Mouse (Mus musculus) embryo, embryonic 9.5 days (tissue): Measurements from ENCODE around the gene Jund.

Experiments
- DNase-seq: peaks from one replicate; pipeline ENCODE4 v3.0.0-alpha.2; 2017; ENCODE audit errors: extremely low spot score

The Jund gene

GRCm38 (mm10) chr8:70698310-70699109 is at the start of gene Jund:
TSS of gene Jund (plus strand) at chr8:70698949.
- peak; percentile 99 for DNase-seq

DNA sequence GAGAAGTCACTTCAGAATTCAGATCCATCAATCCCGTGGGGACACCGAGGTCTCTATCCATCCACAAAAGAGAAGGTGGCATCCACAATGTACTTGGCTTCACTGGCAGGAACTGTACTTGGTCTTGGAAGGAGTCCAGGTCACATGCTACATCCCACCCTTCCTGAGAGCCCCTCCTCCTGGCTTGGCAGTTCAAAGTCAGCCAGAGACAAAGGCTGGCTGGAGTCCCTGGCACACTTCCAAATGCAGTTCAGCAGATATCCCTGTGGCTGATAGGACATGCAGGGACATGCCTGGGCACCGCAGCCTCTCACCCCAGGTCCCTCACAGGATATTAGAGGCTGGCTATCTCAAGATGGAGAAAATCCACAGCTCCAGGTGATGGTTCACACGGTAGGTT is 49.4 kb upstream of the Jund start:
- DNase-seq: no peak

GRCm38 (mm10) chr8:70650351-70650750 is 48.4 kb upstream of the Jund start:
- no peak for DNase-seq

DNA sequence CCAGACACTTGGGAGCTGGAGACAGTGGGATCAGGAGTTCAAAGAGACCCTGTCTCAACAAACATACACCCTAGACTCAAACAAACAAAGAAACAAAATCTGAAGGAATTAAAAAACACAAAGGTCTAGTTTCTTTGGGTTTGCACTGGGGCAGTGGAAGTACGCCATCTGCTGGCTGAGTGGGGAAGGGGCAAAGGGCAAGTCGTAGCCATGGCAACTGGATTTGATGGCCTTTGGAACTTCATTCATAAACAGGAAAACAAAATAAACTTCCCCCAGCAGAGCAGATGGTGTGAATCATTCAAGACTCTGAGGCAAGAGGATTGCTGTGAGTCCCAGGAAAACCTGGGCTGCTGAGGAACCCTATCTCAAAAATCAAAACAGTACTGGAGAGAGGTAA is 45.5 kb upstream of the Jund start:
- peak; percentile 54 for DNase-seq

DNA sequence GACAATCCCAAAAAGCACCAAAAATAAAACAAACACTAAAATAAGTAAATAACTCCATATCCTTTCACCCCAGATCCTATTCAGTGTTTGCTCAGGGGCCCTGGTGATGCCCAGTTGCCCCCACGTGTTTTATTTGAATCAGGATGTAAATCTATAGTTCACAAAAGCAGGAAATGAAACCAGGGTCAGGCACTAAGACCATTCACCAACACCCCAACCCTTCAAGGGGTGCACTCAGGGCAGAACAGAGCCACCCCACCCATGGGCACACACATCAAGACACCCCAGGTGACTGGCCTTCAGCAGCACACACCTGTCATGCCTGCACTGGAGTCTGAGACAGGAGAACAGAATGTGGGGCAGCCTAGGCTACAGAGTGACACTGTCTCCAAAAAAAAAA is 44.6 kb upstream of the Jund start:
- no peak for DNase-seq

DNA sequence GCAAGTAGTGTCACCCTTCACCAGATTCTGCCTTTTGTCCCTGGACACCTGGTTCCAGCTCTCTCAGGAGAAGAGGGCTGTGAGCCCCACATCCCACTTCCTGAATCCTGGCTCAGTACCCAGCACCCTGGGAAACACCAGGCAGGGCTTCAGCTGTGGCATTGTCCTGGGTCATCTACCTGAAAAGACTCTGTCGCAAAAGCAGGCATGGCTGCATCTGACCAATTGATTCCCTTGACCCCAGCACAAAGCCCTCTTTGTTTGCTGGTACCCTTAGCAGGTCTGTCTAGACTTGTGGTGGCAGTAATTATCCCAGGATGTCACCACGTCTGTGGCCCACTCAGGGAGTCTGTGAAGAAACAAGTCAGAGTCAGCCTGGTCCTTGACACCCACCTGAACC is 43.3 kb upstream of the Jund start:
- no peak for DNase-seq

DNA sequence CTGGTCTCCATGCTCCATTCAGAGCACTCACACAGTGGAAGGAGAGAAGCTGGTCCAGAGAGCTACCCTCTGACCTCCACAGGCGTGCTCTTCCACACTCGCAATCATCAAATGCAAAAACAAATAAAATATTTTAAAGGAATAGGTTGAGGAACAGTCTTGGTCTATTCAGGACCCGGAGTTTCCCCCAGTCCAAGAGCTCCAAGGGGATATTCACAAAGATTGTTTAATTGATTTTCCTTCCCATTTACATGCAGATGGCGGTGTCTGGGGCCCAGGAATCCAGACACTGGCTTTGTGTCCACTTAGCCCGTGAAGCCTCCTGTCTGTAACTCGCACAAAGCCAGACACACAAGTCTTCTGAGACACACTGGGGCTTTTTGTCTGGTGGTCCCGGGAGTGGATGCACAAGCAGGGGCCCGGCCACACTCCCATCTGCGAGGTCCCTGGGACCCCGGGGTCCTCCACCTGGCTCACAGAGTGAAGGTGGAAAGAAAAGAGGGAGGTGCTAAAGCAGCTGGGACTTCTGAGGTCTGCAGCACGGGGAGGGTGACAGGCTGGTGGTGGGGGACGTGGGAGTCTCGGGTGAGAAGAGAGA is 42.5 kb upstream of the Jund start:
- peak; percentile 27 for DNase-seq

DNA sequence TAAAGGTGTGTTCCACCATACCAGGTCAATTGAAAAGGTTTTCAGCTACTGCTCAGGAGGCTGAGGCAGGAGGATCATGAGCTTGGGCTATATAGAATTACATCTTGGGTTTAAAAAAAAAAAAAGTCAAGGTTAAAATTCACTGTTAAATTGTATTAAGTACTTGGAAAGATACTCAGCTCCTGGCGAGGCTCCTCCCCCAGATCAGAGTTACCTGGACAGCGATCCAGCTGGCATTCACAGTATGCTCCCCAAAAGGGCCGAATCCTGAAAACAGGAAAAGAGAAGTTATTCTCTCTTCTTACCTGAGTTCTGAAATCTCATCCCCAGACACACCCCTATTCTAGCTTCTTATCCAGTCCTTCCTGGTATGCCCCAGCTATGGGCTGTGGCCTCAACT is 41.5 kb upstream of the Jund start:
- DNase-seq: no peak

DNA sequence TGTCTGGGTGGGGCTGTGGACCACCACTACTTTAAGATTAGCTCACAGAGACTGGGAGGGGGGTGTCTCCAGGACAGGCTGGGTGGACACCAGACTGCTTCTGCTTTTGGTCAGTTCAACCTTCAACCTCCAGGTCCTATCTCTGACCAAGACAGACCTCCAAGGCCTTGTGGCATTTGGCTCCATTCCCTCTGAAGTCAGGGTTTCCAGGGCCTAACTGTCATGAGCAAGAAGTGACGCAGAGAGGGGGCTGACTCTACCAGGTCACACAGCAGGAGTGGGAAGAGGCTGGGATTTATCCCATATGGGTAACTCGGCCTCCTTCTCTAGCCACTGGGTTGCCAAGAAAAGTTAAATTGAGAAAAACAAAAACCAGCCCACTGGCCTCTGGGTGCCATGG is 41.0 kb upstream of the Jund start:
- DNase-seq: no peak

DNA sequence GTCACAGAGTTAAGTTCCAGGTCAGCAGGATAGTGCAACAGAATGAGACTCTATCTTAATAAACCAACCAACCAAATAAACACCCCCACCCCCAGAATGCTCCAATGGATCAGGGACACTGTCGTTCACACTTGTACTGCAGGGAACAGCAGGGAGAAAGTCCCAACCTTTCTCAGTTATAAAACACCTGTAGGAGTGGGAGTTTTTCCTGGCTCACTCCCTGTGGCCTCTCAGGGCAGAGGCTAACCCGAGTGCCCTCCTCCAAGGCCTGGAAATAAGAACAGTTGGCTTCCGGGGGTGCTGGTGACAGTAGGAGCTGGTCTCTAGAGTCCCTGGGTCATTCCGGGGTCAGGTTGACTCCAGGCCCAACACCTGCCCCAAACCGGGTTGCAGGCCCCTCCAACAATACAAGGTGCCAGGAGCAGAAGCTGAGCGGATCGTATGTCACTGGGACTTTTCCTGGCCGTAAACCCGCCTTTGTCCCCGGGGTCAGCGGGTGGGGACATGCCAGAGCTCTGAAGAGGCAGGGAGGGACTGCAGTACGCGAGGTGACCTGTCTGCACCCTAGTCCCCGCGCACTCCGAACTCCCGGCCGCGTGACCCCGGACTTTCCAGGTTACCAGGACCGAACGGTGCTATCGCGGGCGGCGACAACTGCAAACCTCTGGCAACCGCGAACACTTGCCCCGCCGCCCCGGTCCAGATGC is 39.7 kb upstream of the Jund start:
- no peak for DNase-seq

- DNase-seq: peak; percentile 99
These were observed 39.0 kb upstream of the Jund start for GRCm38 (mm10) chr8:70659604-70660272.

GRCm38 (mm10) chr8:70660273-70660725 is 38.5 kb upstream of the Jund start, which contains the start of gene Pgpep1:
TSS of gene Pgpep1 (minus strand) at chr8:70660388.
- DNase-seq: peak; percentile 67

DNA sequence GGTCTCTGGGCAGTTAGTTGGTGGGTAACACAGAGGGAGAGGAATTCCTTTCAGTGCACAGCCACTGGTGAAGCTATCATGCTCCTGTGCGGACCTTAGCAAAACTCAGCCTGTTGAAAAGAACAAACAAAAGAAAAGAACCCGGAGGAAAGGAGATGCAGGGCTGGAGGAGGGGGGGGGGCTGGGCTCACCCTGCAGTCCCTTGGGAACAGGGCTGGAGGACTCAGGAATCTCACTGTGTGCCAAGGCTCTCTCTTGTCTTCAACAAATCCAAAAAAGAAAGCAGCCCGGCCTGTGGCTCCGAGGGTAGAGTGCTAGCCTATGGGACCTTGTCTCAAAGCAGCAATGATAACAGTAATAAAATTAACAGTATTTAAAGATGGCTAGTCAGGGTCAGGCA is 35.1 kb upstream of the Jund start:
- DNase-seq: no peak

DNA sequence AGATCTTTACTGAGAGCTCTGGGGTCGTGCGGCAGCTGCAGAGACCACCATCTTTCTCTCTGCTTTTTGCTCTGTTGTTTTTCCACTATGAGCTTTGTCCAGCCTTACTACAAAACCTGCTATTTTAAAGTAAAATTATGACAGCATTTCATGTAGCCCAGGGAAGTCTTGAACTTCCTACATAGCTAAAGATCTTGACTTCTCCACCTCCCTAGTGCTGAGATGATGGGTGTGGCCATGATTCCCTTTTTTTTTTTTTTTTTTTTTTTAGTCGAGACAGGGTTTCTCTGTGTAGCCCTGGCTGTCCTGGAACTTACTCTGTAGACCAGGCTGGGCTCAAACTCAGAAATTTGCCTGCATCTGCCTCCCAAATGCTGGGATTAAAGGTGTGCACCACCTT is 34.1 kb upstream of the Jund start:
- no peak for DNase-seq

- DNase-seq: no peak
These were observed 33.1 kb upstream of the Jund start for GRCm38 (mm10) chr8:70665599-70665998.

- DNase-seq: no peak
These were observed 31.7 kb upstream of the Jund start for GRCm38 (mm10) chr8:70667071-70667470.

DNA sequence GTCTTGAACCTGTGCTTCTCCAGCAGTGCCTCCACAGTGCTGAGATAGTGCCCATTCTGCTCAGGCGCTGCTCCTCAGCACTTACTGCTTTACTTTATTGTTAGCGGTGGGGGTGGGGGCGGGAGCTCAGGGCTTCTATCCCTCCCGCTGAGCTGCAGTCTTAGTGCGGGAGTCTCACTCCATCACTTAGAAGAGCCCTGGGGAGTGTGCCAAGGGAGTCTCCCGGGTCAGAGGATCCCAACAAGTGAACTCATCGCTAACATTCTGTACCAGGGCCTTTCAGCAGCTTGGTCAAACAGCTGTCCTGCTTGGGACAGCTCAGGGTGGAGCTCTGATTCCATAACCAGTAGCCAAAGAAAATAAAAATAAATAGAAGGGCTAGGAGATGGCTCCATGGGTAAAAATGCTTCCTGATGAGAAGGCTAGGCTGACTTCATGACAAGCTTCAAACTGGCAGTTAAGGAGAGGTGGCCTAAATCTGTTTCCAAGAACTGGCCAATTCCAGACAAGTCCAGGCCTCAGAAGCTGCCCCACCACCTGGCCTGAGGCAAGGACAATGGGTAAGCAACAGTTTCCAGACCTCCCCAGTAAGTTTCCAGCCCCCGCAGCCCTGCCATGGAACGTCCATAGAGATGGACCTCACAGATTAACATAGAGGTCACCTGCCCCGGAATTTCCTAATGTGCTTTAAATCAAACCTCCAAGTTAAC is 27.0 kb upstream of the Jund start:
- DNase-seq: no peak

DNA sequence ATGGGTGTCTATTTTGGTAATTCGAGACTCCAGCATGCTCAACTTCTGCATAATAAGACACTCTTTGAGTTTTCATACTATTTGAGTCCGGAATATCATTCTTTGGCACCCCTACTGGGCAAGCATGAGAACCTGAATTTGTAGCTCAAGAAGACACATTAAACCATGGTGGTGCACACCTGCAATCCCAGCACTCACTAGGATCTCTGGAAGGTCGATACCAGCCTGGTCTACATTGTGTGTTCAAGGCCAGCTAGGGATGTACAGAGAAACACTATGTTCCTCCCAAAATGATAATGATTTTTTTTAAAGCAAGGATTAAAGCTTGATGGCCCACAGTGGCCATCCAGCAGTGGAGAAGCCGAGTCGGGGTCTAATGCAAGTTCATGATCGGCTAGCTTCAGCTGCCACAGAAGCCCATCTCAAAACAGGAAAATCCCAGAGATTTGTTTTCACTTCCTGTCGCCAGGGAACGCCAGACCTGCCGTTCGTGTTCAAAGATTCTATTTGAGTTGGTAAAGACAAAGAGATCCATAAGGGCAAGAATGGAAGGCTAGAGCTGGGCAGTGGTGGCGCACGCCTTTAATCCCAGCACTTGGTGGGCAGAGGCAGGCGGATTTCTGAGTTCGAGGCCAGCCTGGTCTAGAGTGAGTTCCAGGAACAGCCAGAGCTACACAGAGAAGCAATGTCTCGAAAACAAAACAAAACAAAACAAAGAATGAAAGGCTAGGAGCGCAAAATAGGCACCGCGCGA is 26.2 kb upstream of the Jund start:
- no peak for DNase-seq

DNA sequence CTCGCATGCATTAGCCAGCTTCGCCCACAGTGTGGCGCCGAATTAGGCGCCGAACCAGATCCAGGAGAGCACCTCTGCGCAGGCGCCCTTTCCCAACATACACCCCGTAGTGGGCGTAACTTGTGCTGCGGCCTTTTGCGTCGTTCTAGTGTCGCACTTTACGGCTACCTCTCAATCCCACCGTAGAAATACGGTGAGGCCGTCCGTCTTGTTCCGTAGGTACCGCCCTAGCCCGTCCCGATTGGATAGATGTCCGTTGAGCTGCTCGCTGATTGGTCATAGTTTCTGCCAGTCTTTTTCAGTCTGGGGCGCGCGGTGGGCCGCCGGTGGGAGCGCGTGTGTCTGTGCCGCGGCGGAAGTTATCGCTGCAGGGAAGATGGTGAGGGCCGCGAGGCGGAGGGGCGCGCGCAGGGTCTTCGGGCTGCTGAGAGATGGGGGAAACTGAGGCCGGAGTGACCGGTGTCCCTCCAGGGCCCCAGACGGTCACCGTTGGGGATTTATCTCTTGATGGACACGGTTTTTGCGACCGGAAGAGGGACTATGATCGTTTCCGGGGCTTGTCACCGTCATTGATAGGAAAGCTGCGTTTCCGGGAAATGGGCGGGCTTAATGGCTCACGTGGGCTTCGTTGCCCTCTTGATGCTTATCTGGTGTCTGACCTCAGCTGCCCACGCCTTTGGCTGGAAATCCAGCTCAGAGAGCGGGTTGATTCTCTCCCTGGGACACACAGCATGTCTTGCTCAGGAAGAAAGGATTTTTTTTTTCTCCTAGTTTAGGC is 25.5 kb upstream of the Jund start, which contains the start of gene Lsm4:
TSS of gene Lsm4 (plus strand) at position 170 of the 778 bp plus-strand sequence.
- peak; percentile 99 for DNase-seq

DNA sequence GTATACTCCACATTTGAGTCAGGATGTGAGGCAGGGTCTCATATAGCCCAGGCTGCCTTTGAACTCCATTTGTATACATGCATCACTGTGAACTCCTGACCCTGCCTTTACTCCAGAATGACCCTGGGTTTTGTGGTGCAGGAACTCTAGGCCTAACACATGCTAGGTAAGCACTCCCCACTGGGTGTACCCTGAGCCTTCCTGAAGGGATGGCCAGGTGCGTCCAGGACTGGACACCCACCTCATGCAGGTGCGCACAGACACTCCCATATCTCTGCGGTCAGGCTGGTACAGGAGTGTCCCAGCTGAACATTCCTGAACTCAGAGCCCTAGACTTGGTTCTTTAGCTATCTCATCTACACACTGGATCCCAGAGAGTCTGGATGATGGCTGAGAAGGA is 24.6 kb upstream of the Jund start:
- DNase-seq: no peak
